Mouse (Mus musculus) limb, embryonic 14.5 days (tissue): ENCODE data around the gene Wasf2. TPM values are rescaled to one million over a fixed set of nuclear protein-coding genes. Genes with fewer than 3 reads are reported as not detected.

Source experiments
- ATAC-seq: fragments of 200-750 bp; cut with Nextera tagmentation; 2 replicates; pipeline ENCODE4 v1.8.0; 2017; ENCODE audit warnings: low read depth, moderate number of reproducible peaks, moderate TSS enrichment; ENCODE audit not compliant: low FRiP score
- DNase-seq: peaks from one replicate; pipeline ENCODE4 v3.0.0-alpha.2; 2015; ENCODE audit warnings: low spot score
- H3K27ac ChIP-seq: fragments of 300-500 bp; sonication (generic); replicated peaks from 2 replicates; pipeline ENCODE4 v1.5.1; 2014; ENCODE audit warnings: low read depth, mild to moderate bottlenecking, low read length, moderate library complexity, mixed read lengths
- H3K27me3 ChIP-seq: fragments of 300-500 bp; sonication (generic); 2 replicates; pipeline ENCODE4 v1.6.1; 2014; ENCODE audit warnings: low read length, mixed read lengths; ENCODE audit not compliant: control insufficient read depth, insufficient read depth
- H3K36me3 ChIP-seq: fragments of 300-500 bp; sonication (generic); 2 replicates; pipeline ENCODE4 v1.6.1; 2014; ENCODE audit warnings: mild to moderate bottlenecking, low read length, moderate library complexity, mixed read lengths; ENCODE audit not compliant: control insufficient read depth, insufficient read depth
- H3K4me1 ChIP-seq: fragments of 300-500 bp; sonication (generic); 2 replicates; pipeline ENCODE4 v1.6.1; 2014; ENCODE audit warnings: antibody characterized with exemption, low read length, mixed read lengths; ENCODE audit not compliant: control insufficient read depth, insufficient read depth
- H3K4me2 ChIP-seq: fragments of 300-500 bp; sonication (generic); replicated peaks from 2 replicates; pipeline ENCODE4 v1.6.1; 2014; ENCODE audit warnings: low read depth, mild to moderate bottlenecking, low read length, moderate library complexity; ENCODE audit not compliant: severe bottlenecking
- H3K4me3 ChIP-seq: fragments of 300-500 bp; sonication (generic); replicated peaks from 2 replicates; pipeline ENCODE4 v1.5.1; 2014; ENCODE audit warnings: low read length
- H3K9ac ChIP-seq: fragments of 300-500 bp; sonication (generic); 2 replicates; pipeline ENCODE4 v1.6.1; 2014; ENCODE audit warnings: mild to moderate bottlenecking, low read depth, low read length, moderate library complexity; ENCODE audit not compliant: severe bottlenecking
- H3K9me3 ChIP-seq: fragments of 300-500 bp; sonication (generic); 2 replicates; pipeline ENCODE4 v1.6.1; 2016; ENCODE audit warnings: low read length; ENCODE audit not compliant: control insufficient read depth
- POLR2A ChIP-seq: fragments of 200-500 bp; IDR thresholded peaks from 2 replicates; pipeline ENCODE4 v1.8.0; 2012; ENCODE audit warnings: inconsistent platforms, mild to moderate bottlenecking, moderate library complexity, borderline replicate concordance; ENCODE audit not compliant: insufficient read depth, insufficient read length; ENCODE audit errors: extremely low read depth
- WGBS: fragments of 180-500 bp; shearing (Covaris S2); extraction: QIAGEN DNeasy Blood & Tissue Kit; methylation state at CpG from one replicate; pipeline ENCODE4 v1.1.7; 2014; 5-methylcytosine and 5-hydroxymethylcytosine counted together
- polyA plus RNA-seq, 2 experiments: library from polyadenylated mRNA; depleted of rRNA in 1 of 2; stranded (reverse) in 1 of 2; unstranded in 1 of 2; fragments of >200 nt; fragmentation: Nextera tagmentation in 1 of 2; extraction: Ambion mirVana in 1 of 2; gene quantifications; 2 replicates each; pipeline versions ENCODE4 v1.2.1 to v1.2.3; 2012 to 2014

The Wasf2 gene
- polyA plus RNA-seq, 2 experiments, result 62.0 to 92.2 TPM

GRCm38 (mm10) chr4:133119579-133119978 is 10.7 kb upstream of the Wasf2 start:
- 86% methylated on average over 6 of the region's 6 CpGs for WGBS
- no peak overlapping the region for H3K4me3 ChIP-seq
- no peaks in the 10 kb centered on the region for H3K36me3 ChIP-seq
- H3K4me2 ChIP-seq, result no peak overlapping the region
- no peaks in the 10 kb centered on the region for H3K27me3 ChIP-seq
- TF ChIP-seq POLR2A, result no peak
- no peak for ATAC-seq
- H3K9me3 ChIP-seq, result 0 out of 2 replicates have a peak, but pooled peaks cover 5% of the 10 kb centered on the region
- DNase-seq, result no peak
- no peak overlapping the region for H3K27ac ChIP-seq
- peaks cover 28% of the 10 kb centered on the region for H3K4me1 ChIP-seq
- H3K9ac ChIP-seq, result no peak overlapping the region

GRCm38 (mm10) chr4:133120833-133121321 is 9.4 kb upstream of the Wasf2 start:
- peak; percentile 37 for DNase-seq
- peaks cover 28% of the 10 kb centered on the region for H3K4me1 ChIP-seq

DNA sequence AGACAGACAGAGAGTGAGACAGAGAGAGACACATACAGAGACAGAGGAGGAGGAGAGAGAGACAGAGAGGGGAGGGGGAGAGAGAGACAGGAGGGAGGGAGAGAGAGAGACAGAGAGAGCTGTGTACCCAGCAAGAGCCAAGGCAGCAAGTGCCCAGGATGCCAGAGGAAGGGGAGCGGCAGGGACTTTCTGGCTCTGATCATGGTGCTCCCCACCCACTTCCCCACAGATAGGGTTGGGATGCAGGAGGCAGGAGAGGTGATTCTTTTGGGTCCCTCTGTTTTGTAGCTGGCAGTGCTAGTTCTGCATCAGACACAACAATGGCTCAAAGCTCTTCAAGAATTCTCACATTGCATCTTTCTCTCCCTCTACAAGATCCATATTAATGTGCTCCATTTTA is 8.9 kb upstream of the Wasf2 start:
- DNase-seq (no peak), ATAC-seq (no peak)
- 53% methylated on average over 1 of the region's 1 CpGs for WGBS
- Histone ChIP-seq H3K4me2 (no peak overlapping the region), H3K4me3 (no peak overlapping the region), H3K27me3 (no peaks in the 10 kb centered on the region), H3K4me1 (peaks cover 23% of the 10 kb centered on the region), H3K36me3 (no peaks in the 10 kb centered on the region), H3K9me3 (0 out of 2 replicates have a peak, but pooled peaks cover 5% of the 10 kb centered on the region), H3K27ac (0 out of 2 replicates have a peak overlapping the region, but pooled peaks have one; percentile 26), H3K9ac (no peak overlapping the region)
- no peak for TF ChIP-seq POLR2A

More at GRCm38 (mm10) chr4:133120833-133121321, 9.4 kb upstream of the Wasf2 start:
- no peak for ATAC-seq
- H3K4me2 ChIP-seq, result peak overlapping the region; percentile 28
- peak overlapping the region; percentile 48; the same call in 1 of the 2 replicates for H3K27ac ChIP-seq
- H3K4me3 ChIP-seq, result no peak overlapping the region
- H3K9ac ChIP-seq, result no peak overlapping the region
- TF ChIP-seq POLR2A, result no peak
- H3K36me3 ChIP-seq, result no peaks in the 10 kb centered on the region
- H3K9me3 ChIP-seq, result 0 out of 2 replicates have a peak, but pooled peaks cover 5% of the 10 kb centered on the region
- H3K27me3 ChIP-seq, result no peaks in the 10 kb centered on the region
- WGBS, result 8% methylated on average over 11 of the region's 11 CpGs

GRCm38 (mm10) chr4:133121974-133122637 is 8.2 kb upstream of the Wasf2 start:
- Histone ChIP-seq H3K4me1 (peaks cover 16% of the 10 kb centered on the region), H3K4me2 (no peak overlapping the region), H3K9ac (no peak overlapping the region), H3K27ac (no peak overlapping the region), H3K36me3 (no peaks in the 10 kb centered on the region), H3K4me3 (no peak overlapping the region), H3K27me3 (no peaks in the 10 kb centered on the region), H3K9me3 (0 out of 2 replicates have a peak, but pooled peaks cover 5% of the 10 kb centered on the region)
- DNase-seq (no peak), ATAC-seq (no peak)
- WGBS, result 35% methylated on average over 5 of the region's 5 CpGs
- no peak for TF ChIP-seq POLR2A

- DNase-seq (no peak), ATAC-seq (no peak)
- no peak for TF ChIP-seq POLR2A
- no peak overlapping the region for H3K9ac ChIP-seq
- H3K27me3 ChIP-seq, result no peaks in the 10 kb centered on the region
- no peak overlapping the region for H3K27ac ChIP-seq
- peaks cover 10% of the 10 kb centered on the region; the same call in 1 of the 2 replicates for H3K4me1 ChIP-seq
- H3K4me2 ChIP-seq, result no peak overlapping the region
- H3K9me3 ChIP-seq, result 0 out of 2 replicates have a peak, but pooled peaks cover 5% of the 10 kb centered on the region
- WGBS, result 78% methylated on average over 3 of the region's 3 CpGs
- H3K4me3 ChIP-seq, result no peak overlapping the region
- H3K36me3 ChIP-seq, result no peaks in the 10 kb centered on the region
Measured at GRCm38 (mm10) chr4:133127079-133127478, 3.2 kb upstream of the Wasf2 start.
